Mouse (Mus musculus) MEL (cell line): ENCODE results near the gene Slc13a4. TPM values are rescaled to one million over a fixed set of nuclear protein-coding genes. Genes with fewer than 3 reads are reported as not detected.

Experiments used
- DNase-seq: peaks from one replicate; pipeline ENCODE4 v3.0.0; 2011; ENCODE audit warnings: low read depth, low spot score
- H3K27ac ChIP-seq: 2 replicates; pipeline ENCODE4 v1.5.1; 2012; ENCODE audit warnings: low read depth, mild to moderate bottlenecking, control low read depth, low read length, moderate library complexity; ENCODE audit not compliant: control insufficient read depth
- H3K27me3 ChIP-seq, 2 experiments: fragments of 150-350 bp in 1 of 2; sonication (generic) in 1 of 2; 2 replicates each; pipeline ENCODE4 v1.6.1; 2012; ENCODE audit warnings: low read length in 2 of 2, mild to moderate bottlenecking in 2 of 2, improper control_type of control experiment in 1 of 2, moderate library complexity in 1 of 2; ENCODE audit not compliant: insufficient read depth in 2 of 2, control insufficient read depth in 1 of 2
- H3K36me3 ChIP-seq, 2 experiments: 2 replicates each; pipeline ENCODE4 v1.6.1; 2012 to 2014; ENCODE audit warnings: low read length in 2 of 2, improper control_type of control experiment in 1 of 2, inconsistent platforms in 1 of 2, mild to moderate bottlenecking in 1 of 2; ENCODE audit not compliant: insufficient read depth in 2 of 2, control insufficient read depth in 1 of 2
- H3K4me1 ChIP-seq, 2 experiments: fragments of 150-350 bp in 1 of 2; sonication (generic) in 1 of 2; 2 replicates each; pipeline ENCODE4 v1.6.1; 2012; ENCODE audit warnings: low read length in 2 of 2, improper control_type of control experiment in 1 of 2, mild to moderate bottlenecking in 1 of 2; ENCODE audit not compliant: insufficient read depth in 2 of 2, control insufficient read depth in 1 of 2
- H3K4me3 ChIP-seq, 2 experiments: fragments of 150-350 bp in 1 of 2; sonication (generic) in 1 of 2; 2 replicates each; pipeline ENCODE4 v1.5.1; 2012; ENCODE audit warnings: low read depth in 2 of 2, low read length in 2 of 2, mild to moderate bottlenecking in 2 of 2, moderate library complexity in 2 of 2, control low read depth in 1 of 2, improper control_type of control experiment in 1 of 2; ENCODE audit not compliant: control insufficient read depth in 1 of 2, insufficient read depth in 1 of 2
- H3K79me2 ChIP-seq: 2 replicates; pipeline ENCODE4 v1.6.1; 2012; ENCODE audit warnings: mild to moderate bottlenecking, low read length, moderate library complexity; ENCODE audit not compliant: control insufficient read depth, poor library complexity, insufficient read depth
- H3K9ac ChIP-seq: 2 replicates; pipeline ENCODE4 v1.6.1; 2012; ENCODE audit warnings: low read depth, mild to moderate bottlenecking, control low read depth, low read length, moderate library complexity; ENCODE audit not compliant: control insufficient read depth, poor library complexity, severe bottlenecking
- H3K9me3 ChIP-seq: fragments of 150-350 bp; sonication (generic); replicated peaks from 2 replicates; pipeline ENCODE4 v1.6.1; 2012; ENCODE audit warnings: mild to moderate bottlenecking, low read length, improper control_type of control experiment, moderate library complexity; ENCODE audit not compliant: insufficient read depth
- CHD1 ChIP-seq: IDR thresholded peaks from 2 replicates; pipeline ENCODE4 v1.6.1; 2012; ENCODE audit warnings: low read depth, mild to moderate bottlenecking, inconsistent platforms, low read length, improper control_type of control experiment
- CHD2 ChIP-seq: IDR thresholded peaks from 2 replicates; pipeline ENCODE4 v1.6.1; 2011; ENCODE audit warnings: low read length, improper control_type of control experiment
- ELF1 ChIP-seq: IDR thresholded peaks from 2 replicates; pipeline ENCODE4 v1.6.1; 2014; ENCODE audit warnings: low read depth, mild to moderate bottlenecking, inconsistent platforms, low read length, improper control_type of control experiment, moderate library complexity
- ETS1 ChIP-seq: IDR thresholded peaks from 2 replicates; pipeline ENCODE4 v1.6.1; 2012; ENCODE audit warnings: low read depth, mild to moderate bottlenecking, inconsistent platforms, low read length, improper control_type of control experiment, moderate library complexity
- GABPA ChIP-seq: IDR thresholded peaks from 2 replicates; pipeline ENCODE4 v1.6.1; 2012; ENCODE audit warnings: low read depth, mild to moderate bottlenecking, inconsistent platforms, low read length, improper control_type of control experiment, moderate library complexity
- GATA1 ChIP-seq: IDR thresholded peaks from 2 replicates; pipeline ENCODE4 v1.6.1; 2011; ENCODE audit warnings: low read depth, low read length, improper control_type of control experiment
- MXI1 ChIP-seq: IDR thresholded peaks from 2 replicates; pipeline ENCODE4 v1.6.1; 2011; ENCODE audit warnings: mild to moderate bottlenecking, low read depth, low read length, improper control_type of control experiment
- MYB ChIP-seq: IDR thresholded peaks from 2 replicates; pipeline ENCODE4 v1.6.1; 2011; ENCODE audit warnings: mild to moderate bottlenecking, low read depth, low read length, improper control_type of control experiment
- MYC ChIP-seq: IDR thresholded peaks from 2 replicates; pipeline ENCODE4 v1.6.1; 2011; ENCODE audit warnings: low read depth, mild to moderate bottlenecking, low read length, improper control_type of control experiment, moderate library complexity
- NELFE ChIP-seq: IDR thresholded peaks from 2 replicates; pipeline ENCODE4 v1.6.1; 2011; ENCODE audit warnings: low read depth, low read length, improper control_type of control experiment
- RCOR1 ChIP-seq: IDR thresholded peaks from 2 replicates; pipeline ENCODE4 v1.6.1; 2012; ENCODE audit warnings: low read depth, mild to moderate bottlenecking, inconsistent platforms, low read length, improper control_type of control experiment
- SIN3A ChIP-seq: IDR thresholded peaks from 2 replicates; pipeline ENCODE4 v1.6.1; 2012; ENCODE audit warnings: low read length, improper control_type of control experiment, inconsistent platforms
- TAL1 ChIP-seq: IDR thresholded peaks from 2 replicates; pipeline ENCODE4 v1.6.1; 2012; ENCODE audit warnings: mild to moderate bottlenecking, inconsistent platforms, low read length, moderate library complexity, mixed read lengths
- USF1 ChIP-seq: IDR thresholded peaks from 2 replicates; pipeline ENCODE4 v1.6.1; 2014; ENCODE audit warnings: low read depth, mild to moderate bottlenecking, inconsistent platforms, low read length, improper control_type of control experiment, moderate library complexity
- USF2 ChIP-seq, 2 experiments: IDR thresholded peaks; 2 replicates each; pipeline ENCODE4 v1.6.1; 2011 to 2012; ENCODE audit warnings: improper control_type of control experiment in 2 of 2, low read length in 2 of 2, borderline replicate concordance in 1 of 2, inconsistent platforms in 1 of 2, low read depth in 1 of 2, mild to moderate bottlenecking in 1 of 2; ENCODE audit not compliant: insufficient read depth in 1 of 2
- ZC3H11A ChIP-seq: IDR thresholded peaks from 2 replicates; pipeline ENCODE4 v1.6.1; 2012; ENCODE audit warnings: low read depth, mild to moderate bottlenecking, inconsistent platforms, low read length, improper control_type of control experiment
- ZKSCAN1 ChIP-seq: IDR thresholded peaks from 2 replicates; pipeline ENCODE4 v1.6.1; 2012; ENCODE audit warnings: low read depth, mild to moderate bottlenecking, inconsistent platforms, low read length, improper control_type of control experiment, moderate library complexity
- polyA plus RNA-seq, 2 experiments: library from polyadenylated mRNA; stranded (reverse) in 1 of 2; unstranded in 1 of 2; fragments of >175 nt in 1 of 2; fragments of >200 nt in 1 of 2; gene quantifications; 2 replicates each; pipeline versions ENCODE4 v1.2.1 to v1.2.4; 2012; ENCODE audit warnings: low replicate concordance in 2 of 2, low read depth in 1 of 2; ENCODE audit not compliant: insufficient read length in 2 of 2, insufficient read depth in 1 of 2, missing spikeins in 1 of 2
- total RNA-seq: library from RNA; depleted of rRNA; stranded (reverse); fragments of 300-350 nt; gene quantifications from 2 replicates; pipeline ENCODE4 v1.2.3, GENCODE M21; 2012

Gene Slc13a4
- total and polyA plus RNA-seq, 3 experiments = 0.14 TPM; not detected in 2

DNA sequence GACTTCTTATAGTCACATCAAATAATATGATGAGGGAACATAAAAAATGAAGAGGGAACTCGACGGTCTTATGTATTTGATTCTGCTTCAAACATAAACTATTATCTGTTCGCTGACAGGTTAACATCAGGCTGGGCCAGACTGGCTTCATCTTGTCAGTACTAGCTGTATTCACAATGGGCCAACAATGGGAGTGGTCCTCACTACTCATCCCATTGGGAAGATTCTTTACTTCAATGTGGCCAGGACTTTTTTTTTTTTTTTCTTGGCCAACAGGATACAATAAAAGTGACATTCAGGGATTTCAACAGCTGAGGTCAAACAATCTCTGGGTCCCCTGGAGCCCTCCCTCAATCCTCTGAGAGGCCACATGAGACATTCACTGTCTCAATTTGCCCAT, 43.9 kb upstream of the Slc13a4 start:
- no peak overlapping the region for H3K27ac ChIP-seq
- DNase-seq = no peak
- H3K9me3 ChIP-seq = no peaks in the 10 kb centered on the region
- no peak overlapping the region for H3K4me3 ChIP-seq
- no peaks in the 10 kb centered on the region; a peak in 2 of 4 replicates for H3K27me3 ChIP-seq
- TF ChIP-seq MYB (no peak), MXI1 (no peak), ETS1 (no peak), RCOR1 (no peak), SIN3A (no peak), ZKSCAN1 (no peak), CHD2 (no peak), USF1 (no peak)
- no peaks in the 10 kb centered on the region for H3K4me1 ChIP-seq
- no peak overlapping the region for H3K9ac ChIP-seq
- no peaks in the 10 kb centered on the region for H3K79me2 ChIP-seq
- H3K36me3 ChIP-seq = no peaks in the 10 kb centered on the region

DNA sequence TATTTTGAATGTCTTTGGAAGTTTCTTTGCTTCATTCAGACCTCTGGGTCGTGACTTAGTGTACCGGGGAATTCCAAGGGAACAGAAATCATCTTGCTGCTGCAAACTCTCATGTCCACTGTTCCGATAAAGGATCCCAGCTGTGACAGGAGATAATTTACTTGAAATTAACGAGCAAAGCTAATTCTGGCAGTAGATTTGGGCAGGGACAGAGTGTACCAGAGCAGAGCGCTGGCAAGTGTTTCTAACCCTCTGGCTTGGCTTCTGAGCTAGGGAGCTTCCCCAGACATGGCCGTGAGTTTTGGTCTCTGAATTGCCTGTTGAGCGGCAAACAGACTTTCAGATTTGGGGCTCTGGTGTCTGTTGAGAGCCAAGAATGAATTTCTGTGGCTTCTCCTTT, 41.9 kb upstream of the Slc13a4 start:
- TF ChIP-seq RCOR1 (no peak), GATA1 (no peak), TAL1 (no peak), USF1 (no peak), USF2 (IDR thresholded peaks at IDR 0.05; ENCODE audit: borderline replicate concordance in 1 of 2, insufficient read depth in 1 of 2, low read depth in 1 of 2, low read length in 2 of 2) (no peak), MYC (no peak), SIN3A (no peak), GABPA (no peak), ELF1 (no peak), ZC3H11A (no peak), NELFE (no peak), CHD1 (no peak), ETS1 (no peak)
- TF ChIP-seq, all 39 proteins: peak for 0
- Histone ChIP-seq H3K4me1 (no peaks in the 10 kb centered on the region), H3K79me2 (no peaks in the 10 kb centered on the region), H3K9ac (no peak overlapping the region), H3K27ac (no peak overlapping the region), H3K36me3 (no peaks in the 10 kb centered on the region), H3K27me3 (no peaks in the 10 kb centered on the region), H3K4me3 (no peak overlapping the region), H3K9me3 (no peaks in the 10 kb centered on the region)
- no peak for DNase-seq
